Mouse (Mus musculus) G1E (cell line): Measurements from ENCODE around the gene Urod.
A peak's percentile ranks its signal among the peaks of the same experiment; 100 is the strongest.

ENCODE experiments used
- CTCF ChIP-seq: IDR thresholded peaks from 2 replicates; pipeline ENCODE4 v1.5.1; 2012; ENCODE audit warnings: low read depth, low read length, inconsistent platforms, mixed read lengths
- GATA1 ChIP-seq: IDR thresholded peaks from 2 replicates; pipeline ENCODE4 v1.6.1; 2012; ENCODE audit warnings: borderline replicate concordance, low read length, inconsistent platforms, mixed read lengths
- GATA2 ChIP-seq: IDR thresholded peaks from 2 replicates; pipeline ENCODE4 v1.6.1; 2012; ENCODE audit warnings: low read depth, low read length, inconsistent platforms, borderline replicate concordance
- POLR2AphosphoS5 ChIP-seq: IDR thresholded peaks from 2 replicates; pipeline ENCODE4 v1.6.1; 2012; ENCODE audit warnings: low read depth, low read length, inconsistent platforms; ENCODE audit not compliant: insufficient replicate concordance
- TAL1 ChIP-seq: conservative IDR thresholded peaks from 2 replicates; pipeline ENCODE4 v1.6.1; 2012; ENCODE audit warnings: low read depth, low read length, inconsistent platforms, mixed read lengths

DNA sequence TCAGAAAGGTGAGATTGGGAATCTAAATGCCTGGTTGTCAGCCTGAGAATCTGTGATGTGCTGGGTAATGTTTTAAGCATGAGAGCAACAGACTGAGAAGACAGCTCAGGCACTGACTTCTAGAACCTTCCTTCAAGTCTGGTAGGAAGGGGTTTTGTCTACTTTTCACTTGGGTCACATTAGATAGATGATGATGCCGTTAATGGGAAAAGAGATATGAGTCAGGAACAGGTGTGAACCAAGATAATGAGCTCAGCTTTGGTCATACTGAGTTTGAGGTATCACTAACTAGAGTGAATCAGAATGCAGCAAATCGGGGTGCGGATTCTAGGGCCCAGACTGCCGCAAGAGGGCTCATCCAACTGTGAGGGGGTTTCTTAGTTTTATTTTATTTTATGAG is 29.3 kb upstream of the Urod start:
- TF ChIP-seq CTCF = no peak
- TF ChIP-seq TAL1 = peak; percentile 28; the same call in 1 of the 2 replicates
- no peak for TF ChIP-seq GATA1
- no peak for TF ChIP-seq POLR2AphosphoS5
- TF ChIP-seq GATA2 = no peak
